Mouse (Mus musculus) mature B cell (primary cell): ENCODE results near the gene Rab12.

Experiments used
- in situ Hi-C: fragments of 300-500 bp; cut with MboI; formaldehyde crosslinking; loops from 2 replicates; pipeline ENCODE4 v1.14.3; 2019

The Rab12 gene

DNA sequence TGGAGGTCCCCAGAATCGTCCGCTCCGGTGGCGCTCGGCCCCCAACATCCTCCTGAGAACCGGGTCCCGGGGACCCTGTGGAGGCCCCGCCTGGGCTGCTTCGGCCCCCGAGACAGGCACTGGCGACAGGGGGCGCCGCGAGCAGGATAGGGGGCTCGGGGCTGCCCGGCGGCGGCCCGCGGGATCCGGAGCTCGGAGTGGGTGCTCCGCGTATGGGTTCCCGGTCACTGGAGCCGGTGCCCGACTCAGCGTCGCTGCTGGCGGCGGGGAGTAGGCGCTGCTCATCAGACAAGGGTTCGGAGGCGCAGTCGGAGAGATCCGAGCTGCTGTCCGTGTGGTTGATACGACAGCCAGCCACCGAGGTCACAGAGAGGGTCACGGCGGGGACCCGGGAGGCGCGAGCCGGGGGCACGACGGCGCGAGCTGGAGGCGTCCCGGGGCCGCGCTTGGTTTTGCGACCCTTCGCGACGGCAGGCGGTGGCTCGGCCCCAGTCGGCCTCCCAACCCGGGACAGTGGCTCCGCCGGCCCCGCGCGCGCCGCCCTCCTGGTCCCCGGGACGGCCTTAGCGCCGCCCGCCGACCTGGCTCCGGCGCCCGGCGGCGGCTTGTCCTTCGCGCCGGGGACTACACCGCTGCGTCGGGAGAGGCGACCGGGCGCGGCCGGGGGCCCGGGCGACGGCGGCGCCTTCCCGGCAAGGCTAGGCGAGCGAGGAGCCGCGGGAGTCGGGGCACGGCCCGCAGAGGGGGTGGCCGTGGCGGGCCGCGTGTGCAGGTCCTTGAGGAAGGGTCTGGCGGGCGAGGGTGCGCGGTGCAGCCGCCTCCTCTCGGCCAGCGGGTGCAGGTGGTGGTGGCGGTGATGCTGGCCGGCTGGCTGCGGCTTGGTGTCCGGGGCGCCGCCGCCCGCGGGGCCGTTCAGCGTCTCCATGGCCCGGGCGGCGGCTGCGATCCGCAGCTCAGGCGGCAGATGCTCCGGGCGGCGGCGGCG lies 70.8 kb downstream of the Rab12 start:
- in situ Hi-C loops = no loop called here

DNA sequence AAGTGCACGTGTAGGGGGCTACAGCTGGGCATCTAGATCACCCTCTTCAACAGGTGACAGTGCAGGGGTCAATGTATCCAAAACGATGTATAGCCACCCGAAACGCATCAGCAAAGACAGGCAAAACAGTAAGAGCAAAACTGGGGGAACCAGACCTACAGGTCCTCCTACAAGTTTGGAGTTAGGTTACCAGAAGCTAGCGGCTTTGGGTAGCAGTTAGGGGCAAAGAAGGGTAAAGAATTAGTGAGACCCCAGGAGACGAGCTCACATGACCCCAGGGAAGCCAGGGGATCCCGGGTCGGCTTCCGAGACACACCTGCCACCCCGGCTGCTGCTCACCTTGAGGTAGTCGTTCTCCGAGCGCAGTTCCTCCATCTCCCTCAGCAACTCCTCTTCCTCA lies 71.6 kb downstream of the Rab12 start:
- in situ Hi-C loops = no loop called here

DNA sequence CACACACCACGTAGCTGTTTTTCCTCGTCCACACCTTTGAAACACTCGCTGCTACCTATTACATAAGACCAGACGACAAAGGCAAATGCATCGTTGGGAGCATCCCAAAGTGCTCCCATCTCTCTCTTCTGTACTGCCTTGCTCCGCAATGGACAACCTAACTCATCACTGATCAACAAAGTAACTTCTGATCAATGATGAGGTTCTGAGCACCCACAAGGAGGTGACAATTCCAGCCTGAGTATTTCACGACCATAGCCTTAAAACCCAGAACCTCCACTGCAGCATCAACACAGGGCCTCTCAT lies 72.6 kb downstream of the Rab12 start:
- in situ Hi-C loops = no loop called here

DNA sequence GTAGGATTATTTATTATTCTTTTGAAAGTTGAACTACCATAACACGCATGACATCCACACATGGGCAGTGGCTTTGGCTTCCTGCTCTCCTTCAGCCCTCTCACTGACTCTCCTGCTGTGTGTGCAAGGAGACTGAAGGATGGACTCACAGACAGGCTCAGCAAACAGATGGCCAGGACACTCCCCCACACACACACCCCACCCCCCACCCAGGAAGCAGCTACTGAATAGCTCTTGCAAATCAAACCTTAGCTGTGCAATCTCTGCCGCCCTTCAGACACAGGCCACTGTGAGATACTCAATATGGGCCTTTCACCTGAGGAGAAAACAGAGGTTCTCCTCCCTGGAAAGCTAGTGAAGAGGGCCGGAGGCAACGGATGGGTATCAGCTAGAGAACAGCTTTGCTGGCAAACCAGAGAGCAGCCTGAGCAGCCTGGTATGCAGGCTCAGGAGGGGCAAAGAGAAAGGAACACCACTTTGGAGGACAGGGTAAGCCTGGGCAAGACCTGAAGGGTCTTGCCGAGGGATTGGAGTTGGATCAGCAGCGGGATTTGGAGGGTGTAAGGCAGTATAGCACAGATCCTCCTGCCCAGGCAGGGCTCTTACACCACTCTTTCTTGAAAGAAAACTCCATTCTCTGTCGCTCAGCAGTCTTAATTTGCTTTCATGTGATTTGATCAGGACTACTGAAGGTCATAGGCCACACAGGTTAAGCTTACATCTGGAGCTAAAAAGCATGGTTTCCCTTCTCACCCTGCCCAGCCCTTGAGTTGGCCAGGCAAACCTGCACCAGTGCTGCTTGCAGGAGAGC lies 73.1 kb downstream of the Rab12 start:
- in situ Hi-C loops = no loop called here
